Comparison of ENCODE assay signal across 21 mouse cellular contexts in the genomic region with DNA sequence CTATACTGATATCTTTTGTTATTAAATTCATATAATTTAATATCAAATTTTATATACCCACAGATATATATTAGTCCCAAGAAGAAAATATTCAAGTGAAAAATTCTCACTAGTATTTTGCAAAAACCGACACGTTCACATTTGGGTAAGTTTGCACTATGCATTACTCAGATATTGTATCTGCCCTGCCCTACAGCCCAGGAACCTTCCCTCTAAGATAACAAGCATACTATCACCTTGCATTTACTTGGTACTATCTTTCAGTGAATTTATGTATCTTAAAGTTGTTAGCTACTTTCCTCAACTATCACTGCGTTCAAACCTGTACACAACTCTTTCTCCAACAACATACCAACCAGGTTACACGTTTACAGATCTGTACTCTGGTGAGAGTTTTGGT.
"Had no signal": no experiment of that assay in that cellular context is flagged by ENCODE, and none has a peak within 500 bp of the region (broad histone marks: within the 10 kb centered on the region; RNA-seq: fewer than 3 reads in every experiment).

No protein-coding gene starts in this region.

- H3K27me3 ChIP-seq: heart, embryonic 12.5 days; hindbrain, embryonic 13.5 days; hindbrain, embryonic 15.5 days; limb, embryonic 12.5 days had no signal

- ATAC-seq: hindbrain, postnatal 0 days; intestine, postnatal 0 days had no signal

- H3K9me3 ChIP-seq: heart, embryonic 10.5 days; heart, embryonic 12.5 days; hindbrain, embryonic 13.5 days; hindbrain, embryonic 15.5 days; limb, embryonic 10.5 days; limb, embryonic 12.5 days had no signal

- H3K4me1 ChIP-seq: heart, embryonic 10.5 days; heart, embryonic 12.5 days; hindbrain, embryonic 13.5 days; hindbrain, embryonic 15.5 days; limb, embryonic 10.5 days; limb, embryonic 12.5 days had no signal

- H3K4me3 ChIP-seq: gastrocnemius, adult 2 months; heart, embryonic 10.5 days; heart, embryonic 12.5 days; hindbrain, embryonic 13.5 days; hindbrain, embryonic 15.5 days; layer of hippocampus, adult 2 months; left cerebral cortex, adult 2 months; limb, embryonic 10.5 days; limb, embryonic 12.5 days had no signal

- H3K9ac ChIP-seq: heart, embryonic 12.5 days; hindbrain, embryonic 13.5 days; hindbrain, embryonic 15.5 days; limb, embryonic 12.5 days had no signal

- H3K27ac ChIP-seq: gastrocnemius, adult 2 months; heart, embryonic 10.5 days; hindbrain, embryonic 13.5 days; hindbrain, embryonic 15.5 days; hindbrain, postnatal 0 days; layer of hippocampus, adult 2 months; left cerebral cortex, adult 2 months; limb, embryonic 10.5 days; limb, embryonic 12.5 days had no signal

- DNase-seq: gastrocnemius, adult 2 months; gastrocnemius, postnatal 10 days; gastrocnemius, postnatal 25 days; heart, adult 18-20 months; heart, postnatal 10 days; heart, postnatal 36 days; kidney, adult 18-20 months; kidney, adult 8-10 months; kidney, postnatal 10 days; kidney, postnatal 25 days; kidney, postnatal 4 days had no signal

- H3K4me2 ChIP-seq: heart, embryonic 12.5 days; hindbrain, embryonic 13.5 days; hindbrain, embryonic 15.5 days; limb, embryonic 12.5 days had no signal
